Mouse (Mus musculus): ENCODE results near the gene Rhcg. TPM values are rescaled to one million over a fixed set of nuclear protein-coding genes. Genes with fewer than 3 reads are reported as not detected.

Gene Rhcg
- polyA plus RNA-seq, 1 experiment, result not detected

GRCm38 (mm10) chr7:79647233-79647632 is 29.8 kb upstream of the Rhcg start:
- H3K4me3 ChIP-seq (ENCODE audit: insufficient read depth, low read depth, low read length), result no peak overlapping the region
- WGBS, result 94% methylated on average over 3 of the region's 3 CpGs
- TF ChIP-seq POLR2A (IDR thresholded peaks at IDR 0.05; ENCODE audit: insufficient read depth, low read depth, low read length), result no peak
- TF ChIP-seq CTCF (IDR thresholded peaks at IDR 0.05; ENCODE audit: insufficient read depth, low read depth, low read length), result no peak
- H3K27ac ChIP-seq (ENCODE audit: insufficient read depth, low read depth, low read length), result no peak overlapping the region
- no peaks in the 10 kb centered on the region for H3K4me1 ChIP-seq (ENCODE audit: control insufficient read depth, insufficient read depth, low read length)

- no peak overlapping the region for H3K4me3 ChIP-seq (ENCODE audit: insufficient read depth, low read depth, low read length)
- no peaks in the 10 kb centered on the region for H3K4me1 ChIP-seq (ENCODE audit: control insufficient read depth, insufficient read depth, low read length)
- WGBS, result 59% methylated on average over 13 of the region's 13 CpGs
- TF ChIP-seq CTCF (IDR thresholded peaks at IDR 0.05; ENCODE audit: insufficient read depth, low read depth, low read length), result no peak
- no peak for TF ChIP-seq POLR2A (IDR thresholded peaks at IDR 0.05; ENCODE audit: insufficient read depth, low read depth, low read length)
- no peak overlapping the region for H3K27ac ChIP-seq (ENCODE audit: insufficient read depth, low read depth, low read length)
Measured at GRCm38 (mm10) chr7:79631773-79632348, 14.4 kb upstream of the Rhcg start.

GRCm38 (mm10) chr7:79628271-79628913 is 10.9 kb upstream of the Rhcg start:
- TF ChIP-seq POLR2A (IDR thresholded peaks at IDR 0.05; ENCODE audit: insufficient read depth, low read depth, low read length) (no peak), CTCF (IDR thresholded peaks at IDR 0.05; ENCODE audit: insufficient read depth, low read depth, low read length) (no peak)
- H3K4me3 ChIP-seq (ENCODE audit: insufficient read depth, low read depth, low read length), result no peak overlapping the region
- 76% methylated on average over 4 of the region's 4 CpGs for WGBS
- H3K4me1 ChIP-seq (ENCODE audit: control insufficient read depth, insufficient read depth, low read length), result no peaks in the 10 kb centered on the region
- H3K27ac ChIP-seq (ENCODE audit: insufficient read depth, low read depth, low read length), result no peak overlapping the region

- Histone ChIP-seq H3K4me1 (ENCODE audit: control insufficient read depth, insufficient read depth, low read length) (no peaks in the 10 kb centered on the region), H3K4me3 (ENCODE audit: insufficient read depth, low read depth, low read length) (no peak overlapping the region), H3K27ac (ENCODE audit: insufficient read depth, low read depth, low read length) (no peak overlapping the region)
- WGBS, result 68% methylated on average over 5 of the region's 5 CpGs
- no peak for TF ChIP-seq CTCF (IDR thresholded peaks at IDR 0.05; ENCODE audit: insufficient read depth, low read depth, low read length)
- TF ChIP-seq POLR2A (IDR thresholded peaks at IDR 0.05; ENCODE audit: insufficient read depth, low read depth, low read length), result no peak
Measured at GRCm38 (mm10) chr7:79626170-79626569, 8.7 kb upstream of the Rhcg start.

GRCm38 (mm10) chr7:79623086-79623485 is 5.6 kb upstream of the Rhcg start:
- Histone ChIP-seq H3K27ac (ENCODE audit: insufficient read depth, low read depth, low read length) (no peak overlapping the region), H3K4me1 (ENCODE audit: control insufficient read depth, insufficient read depth, low read length) (no peaks in the 10 kb centered on the region), H3K4me3 (ENCODE audit: insufficient read depth, low read depth, low read length) (no peak overlapping the region)
- TF ChIP-seq CTCF (IDR thresholded peaks at IDR 0.05; ENCODE audit: insufficient read depth, low read depth, low read length), result no peak
- no peak for TF ChIP-seq POLR2A (IDR thresholded peaks at IDR 0.05; ENCODE audit: insufficient read depth, low read depth, low read length)
- WGBS, result 69% methylated on average over 8 of the region's 8 CpGs

- 79% methylated on average over 4 of the region's 4 CpGs for WGBS
Measured at GRCm38 (mm10) chr7:79619493-79619892, 2.0 kb upstream of the Rhcg start.

GRCm38 (mm10) chr7:79615941-79616340 is 1.5 kb downstream of the Rhcg start:
- 52% methylated on average over 1 of the region's 1 CpGs for WGBS
- TF ChIP-seq CTCF (IDR thresholded peaks at IDR 0.05; ENCODE audit: insufficient read depth, low read depth, low read length), result no peak
- TF ChIP-seq POLR2A (IDR thresholded peaks at IDR 0.05; ENCODE audit: insufficient read depth, low read depth, low read length), result no peak
- Histone ChIP-seq H3K27ac (ENCODE audit: insufficient read depth, low read depth, low read length) (no peak overlapping the region), H3K4me1 (ENCODE audit: control insufficient read depth, insufficient read depth, low read length) (no peaks in the 10 kb centered on the region), H3K4me3 (ENCODE audit: insufficient read depth, low read depth, low read length) (no peak overlapping the region)

More at GRCm38 (mm10) chr7:79619493-79619892, 2.0 kb upstream of the Rhcg start:
- no peaks in the 10 kb centered on the region for H3K4me1 ChIP-seq (ENCODE audit: control insufficient read depth, insufficient read depth, low read length)
- H3K4me3 ChIP-seq (ENCODE audit: insufficient read depth, low read depth, low read length), result no peak overlapping the region
- H3K27ac ChIP-seq (ENCODE audit: insufficient read depth, low read depth, low read length), result no peak overlapping the region
- TF ChIP-seq POLR2A (IDR thresholded peaks at IDR 0.05; ENCODE audit: insufficient read depth, low read depth, low read length) (no peak), CTCF (IDR thresholded peaks at IDR 0.05; ENCODE audit: insufficient read depth, low read depth, low read length) (no peak)

- TF ChIP-seq POLR2A (IDR thresholded peaks at IDR 0.05; ENCODE audit: insufficient read depth, low read depth, low read length), result no peak
- TF ChIP-seq CTCF (IDR thresholded peaks at IDR 0.05; ENCODE audit: insufficient read depth, low read depth, low read length), result no peak
- no peak overlapping the region for H3K27ac ChIP-seq (ENCODE audit: insufficient read depth, low read depth, low read length)
- no peaks in the 10 kb centered on the region for H3K4me1 ChIP-seq (ENCODE audit: control insufficient read depth, insufficient read depth, low read length)
- 80% methylated on average over 4 of the region's 4 CpGs for WGBS
- no peak overlapping the region for H3K4me3 ChIP-seq (ENCODE audit: insufficient read depth, low read depth, low read length)
Measured at GRCm38 (mm10) chr7:79615008-79615407, 2.4 kb downstream of the Rhcg start.

- Histone ChIP-seq H3K4me3 (ENCODE audit: insufficient read depth, low read depth, low read length) (no peak overlapping the region), H3K4me1 (ENCODE audit: control insufficient read depth, insufficient read depth, low read length) (no peaks in the 10 kb centered on the region), H3K27ac (ENCODE audit: insufficient read depth, low read depth, low read length) (no peak overlapping the region)
- no peak for TF ChIP-seq POLR2A (IDR thresholded peaks at IDR 0.05; ENCODE audit: insufficient read depth, low read depth, low read length)
- TF ChIP-seq CTCF (IDR thresholded peaks at IDR 0.05; ENCODE audit: insufficient read depth, low read depth, low read length), result no peak
- 46% methylated on average over 11 of the region's 11 CpGs for WGBS
Measured at GRCm38 (mm10) chr7:79613314-79613713, 4.1 kb downstream of the Rhcg start.
